In genomic region chr11:118342400-118342981, GRCm38 (mm10) we compare ENCODE assay signal across 11 mouse cellular contexts. TPM values are rescaled to one million over a fixed set of nuclear protein-coding genes. Genes with fewer than 3 reads are reported as not detected.
DNase-seq lines count a peak whose midpoint lies in the region; ATAC-seq and TF ChIP-seq lines count a peak whose summit lies in the region.
"Had no signal": no experiment of that assay in that cellular context is flagged by ENCODE, and none has a peak within 500 bp of the region (broad histone marks: within the 10 kb centered on the region; RNA-seq: fewer than 3 reads in every experiment).

Gene Cep295nl (minus strand): TSS chr11:118342500.

- DNase-seq in thymus, postnatal 4 days: peak; percentile 40
- no peak for DNase-seq in thymus, postnatal 25 days
- peak; percentile 57 for DNase-seq in forebrain, embryonic 14.5 days (ENCODE audit: low spot score)
- DNase-seq in lung, postnatal 36 days: peak; percentile 40
- peak; percentile 35 for DNase-seq in splenic B cell, adult 2 months (ENCODE audit: low read depth, low spot score)
- no peak for DNase-seq in urinary bladder, postnatal 4 days (ENCODE audit: low spot score in 2 of 2)
- no peak for DNase-seq in left cerebral cortex, adult 2 months (ENCODE audit: extremely low spot score in 1 of 2, low spot score in 2 of 2)
- no peak for DNase-seq in layer of hippocampus, adult 18-20 months (ENCODE audit: low spot score in 2 of 2)

- no peaks in the 10 kb centered on the region for H3K36me3 ChIP-seq in forebrain, embryonic 14.5 days (ENCODE audit: control insufficient read depth, insufficient read depth, low read length)
- H3K36me3 ChIP-seq in splenic B cell, adult 2 months (ENCODE audit: control insufficient read depth, insufficient read depth, low read length, poor library complexity, severe bottlenecking): no peaks in the 10 kb centered on the region
- H3K36me3 ChIP-seq: heart, embryonic 15.5 days had no signal

- H3K4me3 ChIP-seq in forebrain, embryonic 14.5 days (ENCODE audit: low read depth, low read length): no peak within 1 kb of the TSS
- H3K4me3 ChIP-seq in left cerebral cortex, adult 2 months: no peak within 1 kb of the TSS
- H3K4me3 ChIP-seq: embryonic facial prominence, embryonic 13.5 days; heart, embryonic 15.5 days had no signal

- H3K4me1 ChIP-seq in forebrain, embryonic 14.5 days (ENCODE audit: control insufficient read depth, insufficient read depth, low read length): peaks cover 24% of the 10 kb centered on the region

- intact Hi-C loops in left cerebral cortex, adult 2 months (cut with DNase I): no loop called here

- peak within 1 kb of the TSS; percentile 44 for H3K27ac ChIP-seq in forebrain, embryonic 14.5 days (ENCODE audit: low read depth, low read length)
- no peak within 1 kb of the TSS for H3K27ac ChIP-seq in left cerebral cortex, adult 2 months
- H3K27ac ChIP-seq: embryonic facial prominence, embryonic 13.5 days; heart, embryonic 15.5 days had no signal

- H3K4me2 ChIP-seq in forebrain, embryonic 14.5 days (ENCODE audit: low read length): peak within 1 kb of the TSS; percentile 20
- H3K4me2 ChIP-seq: embryonic facial prominence, embryonic 13.5 days; heart, embryonic 15.5 days had no signal

- 41% methylated on average over 7 of the region's 7 CpGs for WGBS in forebrain, embryonic 14.5 days

- ATAC-seq in forebrain, embryonic 14.5 days: peak; percentile 34; the same call in 1 of the 2 replicates

- H3K27me3 ChIP-seq in forebrain, embryonic 14.5 days (replicated peaks; ENCODE audit: control insufficient read depth, insufficient read depth, low read length): no peaks in the 10 kb centered on the region
- no peaks in the 10 kb centered on the region for H3K27me3 ChIP-seq in splenic B cell, adult 2 months (ENCODE audit: control insufficient read depth, insufficient read depth, low read length, poor library complexity, severe bottlenecking)
- H3K27me3 ChIP-seq: embryonic facial prominence, embryonic 13.5 days; heart, embryonic 15.5 days had no signal

- no peaks in the 10 kb centered on the region for H3K9me3 ChIP-seq in forebrain, embryonic 14.5 days (replicated peaks; ENCODE audit: control insufficient read depth, low read length)
- H3K9me3 ChIP-seq: embryonic facial prominence, embryonic 13.5 days; heart, embryonic 15.5 days had no signal

- TF ChIP-seq CTCF in left cerebral cortex, adult 2 months (IDR thresholded peaks at IDR 0.05): no peak

- peak within 1 kb of the TSS; percentile 40; the same call in 1 of the 2 replicates for H3K9ac ChIP-seq in forebrain, embryonic 14.5 days (ENCODE audit: low read length)
- H3K9ac ChIP-seq: embryonic facial prominence, embryonic 13.5 days; heart, embryonic 15.5 days had no signal

RNA-seq across cellular contexts. Expression of gene Cep295nl, which starts in this region (rescaled TPM):
- 0.11 TPM in 2 replicates for polyA plus RNA-seq in forebrain, embryonic 14.5 days (2014; fragmentation: Nextera tagmentation; extraction: Ambion mirVana)
- total RNA-seq in left cerebral cortex, adult 2 months (2021): 1 to 10 TPM; 1.5 to 1.8 TPM
- 1 to 10 TPM in 1 of 2 experiments, under 1 TPM in 1; 0.61 to 1.2 TPM for total RNA-seq in layer of hippocampus, adult 18-20 months (2021)
- polyA plus RNA-seq: small intestine, adult 2 months had no signal

Comparison
In these comparisons a context has a peak if more than half of its experiments do, and no peak if none do; other contexts are left out.
1. DNase-seq: peak in thymus, postnatal 4 days (single experiment), lung, postnatal 36 days (single experiment) and splenic B cell, adult 2 months (single experiment); none in thymus, postnatal 25 days (single experiment), urinary bladder, postnatal 4 days (0 of 2), left cerebral cortex, adult 2 months (0 of 2) and layer of hippocampus, adult 18-20 months (0 of 2).
2. Peak in DNase-seq, ATAC-seq, H3K27ac ChIP-seq, H3K9ac ChIP-seq and H3K4me2 ChIP-seq in forebrain, embryonic 14.5 days; RNA of the gene not detected or under 1 TPM.